Mouse (Mus musculus) layer of hippocampus, postnatal 36 days (tissue): ENCODE results near the gene Col11a2. TPM values are rescaled to one million over a fixed set of nuclear protein-coding genes. Genes with fewer than 3 reads are reported as not detected.

Experiments
- DNase-seq, 2 experiments: peaks; one replicate each; pipeline ENCODE4 v3.0.0; 2022
- total RNA-seq, 2 experiments: library from RNA; stranded (reverse); gene quantifications; 2 replicates each; pipeline ENCODE4 v1.2.3; 2021

Col11a2 gene
- total RNA-seq, 2 experiments from 2014 or later = 20.3 to 21.8 TPM

DNA sequence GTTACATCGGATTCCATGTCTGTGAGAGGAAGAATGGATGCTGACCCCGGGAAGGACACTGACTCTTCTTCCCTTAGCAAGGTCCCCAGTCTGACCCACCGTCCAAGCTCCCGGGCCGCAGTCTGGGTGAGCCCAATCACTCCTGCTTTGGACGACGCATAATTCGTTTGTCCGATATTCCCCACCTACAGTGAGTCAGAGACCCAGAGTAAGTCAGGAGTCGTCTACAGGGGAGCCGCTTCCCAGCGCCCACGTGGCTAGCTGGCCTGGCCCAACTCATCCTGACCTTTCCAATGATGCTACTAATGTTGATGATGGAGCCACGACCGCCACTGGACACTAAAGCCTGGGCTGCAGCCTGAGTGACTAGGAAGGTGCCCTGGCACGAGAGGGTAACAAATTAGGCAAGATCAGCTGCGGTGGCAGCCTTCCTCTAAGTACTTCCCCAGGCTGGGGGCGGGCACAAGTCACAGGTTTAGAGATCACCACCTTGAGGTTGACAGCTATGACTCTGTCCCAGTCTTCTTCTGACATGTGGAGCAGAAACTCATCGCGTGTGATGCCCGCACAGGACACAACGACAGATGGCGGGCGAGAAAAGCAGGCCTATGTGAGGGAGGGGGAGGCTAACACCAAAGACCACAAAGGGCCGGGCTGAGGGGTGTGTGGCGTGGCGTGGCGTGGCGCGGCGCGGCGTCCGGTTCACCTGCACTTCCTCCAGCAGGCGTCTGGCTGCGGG lies 12.2 kb upstream of the Col11a2 start:
- no peak for DNase-seq

DNA sequence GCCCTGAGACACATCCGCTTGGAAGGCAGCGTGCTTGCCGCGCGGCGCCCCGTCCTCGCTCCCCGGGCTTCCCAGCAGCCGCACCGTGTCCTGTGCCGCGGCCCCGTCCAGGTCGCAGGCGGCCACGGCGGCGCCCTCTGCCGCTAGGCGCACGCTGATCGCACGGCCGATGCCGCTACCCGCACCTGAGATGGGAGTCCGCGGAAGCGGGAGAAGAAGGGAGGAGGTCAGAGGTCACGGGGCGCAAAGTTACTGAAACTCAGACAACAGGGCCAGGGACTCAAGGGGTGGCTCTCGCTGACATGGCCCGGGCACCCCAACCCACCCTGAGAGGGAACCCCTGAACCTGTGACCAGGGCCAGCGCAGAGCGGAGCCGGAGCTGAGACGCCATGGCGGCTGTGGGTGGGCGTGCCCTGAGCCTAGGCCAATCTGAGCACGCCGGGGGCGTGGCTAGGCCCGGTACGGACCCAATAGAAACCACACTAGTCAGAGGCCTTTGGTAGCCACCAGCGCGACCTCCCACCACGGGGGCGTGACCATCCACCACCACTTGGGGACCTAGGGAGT lies 11.5 kb upstream of the Col11a2 start, which contains the start of gene H2-Ke6:
TSS of gene H2-Ke6 (minus strand) at position 405 of the 568 bp plus-strand sequence.
- DNase-seq = peak; percentile 92

DNA sequence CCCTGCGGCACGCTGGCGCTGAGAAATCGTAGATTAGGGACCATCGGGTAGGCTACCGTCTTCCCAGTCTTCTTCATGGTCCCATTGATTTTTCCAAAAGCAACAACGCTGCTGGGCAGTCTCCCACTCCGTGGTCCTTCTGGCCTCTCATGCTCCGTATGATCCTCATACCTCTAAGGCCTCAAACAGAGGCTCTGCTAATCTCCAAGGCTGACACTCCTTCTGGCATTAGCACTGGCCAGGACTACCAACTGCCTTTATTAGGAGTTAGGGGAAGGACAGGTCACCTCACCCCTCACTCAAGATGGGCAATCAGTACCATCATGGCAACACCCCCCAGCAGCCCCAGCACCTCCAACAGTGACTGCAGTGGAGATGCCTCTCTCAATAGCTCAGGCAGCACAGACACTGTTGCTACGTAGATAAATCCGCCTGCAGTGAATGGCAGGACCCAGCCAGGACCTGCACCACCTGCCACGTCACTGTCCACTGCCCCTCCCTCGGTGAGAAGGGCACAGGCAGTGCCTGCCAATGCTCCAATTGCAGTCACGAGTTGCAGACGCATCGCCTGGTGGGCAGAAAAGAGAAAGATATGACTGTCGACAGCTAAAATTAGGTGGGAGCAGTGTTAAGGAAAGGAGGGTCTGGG lies 10.6 kb upstream of the Col11a2 start:
- no peak for DNase-seq

DNA sequence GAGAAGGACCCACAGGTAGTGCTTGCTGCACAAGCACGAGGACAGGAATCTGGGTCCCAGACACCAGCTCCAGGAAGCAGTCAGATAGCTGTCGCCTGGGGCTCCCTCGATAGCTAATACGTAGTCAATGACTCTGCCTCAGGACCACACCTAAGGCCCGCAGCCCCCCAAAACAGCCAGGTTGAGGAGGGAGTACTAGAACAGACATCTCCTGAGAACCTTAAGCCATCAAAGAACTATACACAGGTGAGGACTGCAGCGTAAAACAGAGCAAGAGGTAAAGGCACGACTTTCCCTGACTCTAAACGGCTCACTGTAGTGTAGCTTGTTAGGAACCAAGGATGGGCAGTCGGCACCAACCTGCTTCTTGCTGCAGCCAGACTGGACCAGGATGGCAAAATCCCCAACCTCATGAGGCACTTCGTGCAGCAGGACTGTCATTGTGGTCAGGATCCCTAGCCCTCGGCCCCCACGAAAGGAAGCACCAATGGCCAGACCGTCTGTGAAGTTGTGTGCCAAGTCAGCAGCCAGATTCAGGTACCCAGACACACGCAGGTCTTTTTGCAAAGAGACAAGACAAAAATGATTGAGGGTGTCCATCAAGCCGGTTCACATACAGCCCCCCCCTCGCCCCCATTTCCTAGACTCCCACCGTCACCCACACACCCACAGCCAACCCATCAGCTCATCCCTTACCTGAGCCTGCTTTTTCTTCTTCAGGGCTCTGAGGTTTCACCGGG lies 9.9 kb upstream of the Col11a2 start:
- no peak for DNase-seq

DNA sequence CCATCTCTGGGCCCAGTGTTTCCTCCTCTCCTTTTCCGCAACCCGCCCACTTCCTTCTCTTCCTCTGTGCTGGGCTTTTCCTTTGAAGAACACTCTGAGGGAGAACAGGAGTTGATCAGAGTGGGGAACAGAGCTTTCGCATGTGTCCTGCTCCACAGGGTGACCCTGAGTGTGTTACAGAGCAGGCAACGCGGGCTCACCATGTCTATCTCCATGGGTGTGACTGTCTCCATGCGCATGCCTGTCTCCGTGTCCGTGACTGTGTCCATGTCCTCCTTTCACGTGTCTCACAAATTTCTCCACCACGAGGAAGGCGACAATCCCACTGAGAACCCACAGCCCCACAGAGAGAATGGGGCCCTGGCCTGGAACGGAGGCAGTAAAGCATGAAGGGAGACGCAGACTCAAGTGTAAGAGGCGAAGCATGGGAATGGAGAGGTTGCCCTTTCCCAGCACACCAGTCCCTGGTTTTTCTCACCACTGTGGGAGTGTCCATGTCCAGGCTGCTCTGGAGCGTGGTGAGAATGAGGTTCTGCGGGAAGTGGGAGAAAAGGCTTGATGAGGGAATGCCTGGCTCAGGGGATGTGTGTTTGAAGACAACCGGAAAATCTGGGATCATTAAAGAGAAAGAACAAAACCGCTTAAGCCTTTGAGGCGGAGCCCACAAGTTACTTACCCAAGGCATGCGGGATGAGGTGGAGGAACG lies 9.2 kb upstream of the Col11a2 start:
- no peak for DNase-seq

DNA sequence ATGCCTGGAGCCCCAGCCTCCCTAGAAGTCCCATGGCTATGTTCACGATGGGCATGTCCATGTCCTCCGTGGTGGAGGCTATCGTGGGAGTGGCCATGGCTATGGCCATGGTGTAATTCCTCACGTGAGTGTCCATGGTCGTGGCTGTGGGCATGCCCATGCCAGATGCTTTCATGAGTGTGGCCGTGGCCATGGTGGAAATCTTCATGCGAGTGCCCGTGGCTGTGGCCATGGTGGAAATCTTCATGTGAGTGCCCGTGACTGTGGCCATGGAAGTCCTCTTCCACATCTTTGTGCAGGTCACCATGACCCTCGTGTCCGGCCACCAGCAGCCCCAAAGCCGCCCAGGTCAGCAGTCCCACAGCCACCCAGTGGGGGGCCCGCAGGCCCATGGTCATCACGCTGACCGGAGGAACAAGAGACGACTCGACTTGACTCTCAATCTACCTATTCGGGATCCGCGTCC lies 8.3 kb upstream of the Col11a2 start:
- no peak for DNase-seq

DNA sequence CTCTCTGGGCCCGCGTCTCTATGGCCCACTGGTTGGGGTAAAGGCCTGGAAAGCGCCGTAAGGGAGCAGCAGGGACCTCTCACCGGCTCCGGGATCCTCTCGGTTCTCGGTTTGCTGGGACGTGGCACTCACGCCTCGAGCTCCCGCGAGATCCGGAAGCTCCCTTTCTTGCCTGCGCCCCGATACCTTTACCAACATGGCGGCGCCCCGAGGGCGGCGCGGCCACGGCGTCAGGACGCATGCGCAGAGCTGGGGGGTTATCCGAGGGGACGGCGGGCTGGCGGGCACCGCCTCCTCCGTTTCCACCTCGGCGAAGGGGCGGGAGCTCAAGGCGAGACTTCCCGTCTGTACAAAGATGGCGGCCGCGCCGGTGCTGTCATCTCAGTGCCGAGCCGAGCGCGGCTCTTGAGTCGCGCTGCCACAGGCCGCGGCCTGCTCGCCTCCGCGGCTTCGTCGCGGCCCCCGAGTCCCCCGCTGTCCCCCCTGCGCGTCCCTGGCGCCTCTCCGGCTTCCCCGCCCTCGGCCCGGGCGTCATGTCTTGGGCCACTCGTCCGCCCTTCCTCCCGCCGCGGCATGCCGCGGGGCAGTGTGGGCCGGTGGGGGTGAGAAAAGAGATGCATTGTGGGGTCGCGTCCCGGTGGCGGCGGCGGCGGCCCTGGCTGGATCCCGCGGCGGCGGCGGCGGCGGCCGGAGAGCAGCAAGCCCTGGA lies 7.6 kb upstream of the Col11a2 start, which contains the start of the genes Slc39a7 and Rxrb:
TSS of gene Slc39a7 (minus strand) at position 218 of the 709 bp plus-strand sequence.
TSS of gene Rxrb (plus strand) at position 348 of the 709 bp plus-strand sequence.
- peak; percentile 98 to 99 for DNase-seq

DNA sequence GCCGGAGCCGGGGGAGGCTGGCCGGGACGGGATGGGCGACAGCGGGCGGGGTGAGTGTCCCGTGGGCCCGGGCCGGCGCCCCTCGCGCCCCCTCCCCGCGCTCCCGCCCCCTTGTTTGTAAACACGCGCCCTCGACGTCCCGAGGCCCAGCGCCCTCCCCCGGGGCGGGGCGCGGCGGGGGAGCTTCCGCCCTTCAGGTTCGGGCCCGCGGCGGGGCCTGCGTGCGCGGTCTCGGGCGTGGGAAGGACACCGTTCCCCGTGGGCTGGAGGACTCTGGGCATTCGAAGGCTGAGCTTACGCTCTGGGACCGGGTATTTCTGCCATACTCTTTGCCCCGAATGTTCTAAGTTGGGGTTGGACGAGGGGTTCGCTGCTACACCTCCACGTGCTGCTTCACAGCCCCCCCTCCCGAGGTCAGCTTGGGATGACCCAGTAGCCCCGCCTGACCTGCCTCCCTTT lies 7.0 kb upstream of the Col11a2 start:
- DNase-seq = peak in 1 of 2 experiments; percentile 74

DNA sequence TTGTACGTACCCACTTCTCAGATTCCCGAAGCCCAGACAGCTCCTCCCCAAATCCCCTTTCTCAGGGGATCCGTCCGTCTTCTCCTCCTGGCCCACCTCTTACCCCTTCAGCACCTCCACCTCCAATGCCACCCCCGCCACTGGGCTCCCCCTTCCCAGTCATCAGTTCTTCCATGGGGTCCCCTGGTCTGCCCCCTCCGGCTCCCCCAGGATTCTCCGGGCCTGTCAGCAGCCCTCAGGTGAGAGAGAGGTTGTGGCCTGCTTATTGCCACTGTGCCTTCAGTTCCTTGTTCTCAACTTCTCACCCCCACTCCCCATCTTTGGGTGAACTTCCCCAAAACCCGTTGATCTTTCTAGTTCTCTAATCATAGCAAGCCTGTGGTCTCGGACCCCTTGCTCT lies 6.4 kb upstream of the Col11a2 start:
- no peak for DNase-seq

DNA sequence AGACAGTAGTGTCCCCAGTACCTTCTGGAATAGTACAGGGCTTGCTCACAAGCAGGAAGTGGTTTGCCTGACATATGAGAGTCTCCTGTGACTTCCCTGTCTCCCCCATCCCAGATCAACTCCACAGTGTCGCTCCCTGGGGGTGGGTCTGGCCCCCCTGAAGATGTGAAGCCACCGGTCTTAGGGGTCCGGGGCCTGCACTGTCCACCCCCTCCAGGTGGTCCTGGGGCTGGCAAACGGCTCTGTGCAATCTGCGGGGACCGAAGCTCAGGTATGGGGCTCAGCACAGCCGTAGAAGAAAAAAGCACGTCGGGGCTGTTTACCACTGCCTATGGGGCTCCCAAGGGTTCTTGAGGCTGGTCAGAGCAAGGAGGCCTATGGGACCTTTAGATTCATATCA lies 5.8 kb upstream of the Col11a2 start:
- DNase-seq = no peak

DNA sequence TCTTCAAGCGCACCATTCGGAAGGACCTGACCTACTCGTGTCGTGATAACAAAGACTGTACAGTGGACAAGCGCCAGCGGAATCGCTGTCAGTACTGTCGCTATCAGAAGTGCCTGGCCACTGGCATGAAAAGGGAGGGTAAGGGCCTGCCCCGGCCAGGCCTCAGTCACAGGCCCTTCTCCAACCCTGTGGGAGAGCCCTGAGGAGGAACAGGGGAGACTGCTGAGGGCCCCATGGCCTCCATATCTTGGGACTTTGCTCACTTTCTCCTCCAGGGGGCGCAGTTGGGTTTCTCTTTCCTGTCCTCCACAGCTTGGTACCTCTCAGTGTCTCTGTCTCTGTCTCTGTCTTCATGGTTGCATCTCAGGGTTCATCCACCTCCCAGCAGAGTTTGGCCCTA lies 5.2 kb upstream of the Col11a2 start:
- no peak for DNase-seq

DNA sequence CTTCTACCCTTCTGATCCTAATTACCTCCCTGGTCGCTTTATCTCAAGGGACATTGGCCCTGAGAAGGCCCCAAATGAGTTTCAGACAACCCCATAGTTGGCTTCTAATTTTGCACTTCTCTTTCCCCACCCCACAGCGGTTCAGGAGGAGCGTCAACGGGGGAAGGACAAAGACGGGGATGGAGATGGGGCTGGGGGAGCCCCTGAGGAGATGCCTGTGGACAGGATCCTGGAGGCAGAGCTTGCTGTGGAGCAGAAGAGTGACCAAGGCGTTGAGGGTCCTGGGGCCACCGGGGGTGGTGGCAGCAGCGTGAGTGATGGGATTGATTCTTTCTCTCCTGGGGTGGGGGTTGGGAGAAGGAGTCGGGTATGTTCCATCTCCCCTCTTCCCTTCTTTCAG lies 3.7 kb upstream of the Col11a2 start:
- no peak for DNase-seq

DNA sequence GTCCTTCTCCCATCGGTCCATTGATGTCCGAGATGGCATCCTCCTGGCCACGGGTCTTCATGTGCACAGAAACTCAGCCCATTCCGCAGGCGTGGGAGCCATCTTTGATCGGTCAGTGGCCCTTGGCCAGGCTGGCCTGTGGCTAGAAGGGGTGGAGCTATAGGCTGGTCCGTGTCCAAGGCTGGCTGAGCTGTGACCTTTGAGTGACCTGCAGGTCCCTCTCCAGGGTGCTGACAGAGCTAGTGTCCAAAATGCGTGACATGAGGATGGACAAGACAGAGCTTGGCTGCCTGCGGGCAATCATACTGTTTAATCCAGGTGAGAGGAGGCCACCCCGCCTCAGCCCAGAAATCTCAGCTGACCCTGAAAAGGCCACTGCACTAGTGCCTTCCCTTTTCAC lies 2.6 kb upstream of the Col11a2 start:
- no peak for DNase-seq

DNA sequence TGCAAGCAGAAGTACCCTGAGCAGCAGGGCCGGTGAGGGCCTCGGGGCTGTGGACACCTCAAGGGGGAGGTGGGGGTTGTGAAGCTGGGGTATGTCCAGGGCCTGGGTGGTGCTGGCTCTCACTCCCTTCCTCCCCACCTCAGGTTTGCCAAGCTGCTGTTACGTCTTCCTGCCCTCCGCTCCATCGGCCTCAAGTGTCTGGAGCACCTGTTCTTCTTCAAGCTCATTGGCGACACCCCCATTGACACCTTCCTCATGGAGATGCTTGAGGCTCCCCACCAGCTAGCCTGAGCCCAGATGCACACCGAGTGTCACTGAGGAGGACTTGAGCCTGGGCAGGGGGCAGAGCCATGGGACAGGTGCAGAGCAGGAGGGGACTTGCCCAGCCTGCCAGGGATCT lies 2.0 kb upstream of the Col11a2 start:
- DNase-seq = no peak

DNA sequence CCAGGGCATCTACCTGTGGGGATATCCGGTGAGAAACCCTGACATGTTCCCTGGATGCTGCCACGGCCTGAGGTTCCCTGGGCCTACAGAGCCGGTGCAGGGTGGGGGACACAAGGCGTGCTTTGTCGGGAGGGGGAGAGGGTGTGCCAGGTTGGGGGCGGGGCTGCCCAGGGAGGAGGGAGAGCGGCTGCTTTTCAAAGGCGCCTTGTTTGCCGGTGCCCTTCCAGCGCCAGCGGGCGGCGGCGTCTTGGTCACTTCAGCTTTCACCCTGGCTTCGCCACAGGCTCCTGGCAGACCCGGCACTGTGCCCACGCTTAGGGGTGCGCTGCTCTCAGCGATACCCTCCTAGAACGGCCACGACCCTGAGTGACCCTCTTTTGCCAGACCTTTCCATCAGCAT lies 797 bp upstream of the Col11a2 start:
- DNase-seq = peak in 1 of 2 experiments; percentile 78

DNA sequence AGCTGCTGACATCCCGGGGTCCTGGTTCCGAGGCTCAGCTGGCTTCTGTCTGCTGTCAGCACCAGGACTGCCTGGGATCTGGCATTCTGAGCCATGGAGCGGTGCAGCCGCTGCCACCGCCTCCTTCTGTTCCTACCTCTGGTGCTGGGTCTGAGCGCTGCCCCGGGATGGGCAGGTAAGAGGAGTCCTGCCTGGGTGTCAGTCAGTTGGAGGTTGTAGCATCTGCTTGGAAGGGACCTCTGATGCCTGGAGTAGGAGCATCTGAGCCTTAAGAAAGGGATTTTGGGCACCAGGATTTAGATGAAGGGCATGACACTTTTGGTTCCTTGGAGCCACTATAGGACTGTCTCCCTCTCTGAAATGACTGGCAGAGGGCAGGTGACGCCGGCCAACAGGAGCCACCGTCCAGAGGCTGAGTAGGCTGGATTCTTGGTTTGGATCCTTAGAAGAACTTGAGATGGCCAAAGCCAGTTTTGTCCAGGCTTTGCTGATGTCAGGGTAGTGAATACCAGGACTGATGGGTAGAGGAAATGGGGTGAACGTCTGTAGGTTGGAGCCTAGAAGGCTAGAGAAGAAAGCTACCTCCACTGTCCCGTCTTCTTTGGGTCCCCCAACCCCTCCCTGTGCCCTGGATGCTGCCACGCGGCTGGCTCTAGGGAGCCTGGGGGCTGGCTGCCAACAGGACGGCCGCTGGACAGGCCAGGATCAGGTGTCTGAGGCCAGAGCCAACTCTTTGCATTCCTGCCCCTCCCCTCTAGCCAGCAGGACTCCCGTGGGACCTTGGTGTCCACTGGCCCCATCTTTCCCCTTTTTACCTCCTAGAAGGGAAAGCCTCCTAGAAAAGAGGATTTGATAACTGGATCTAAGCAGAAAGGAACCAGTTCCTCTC lies 569 bp downstream of the Col11a2 start:
- DNase-seq = no peak

DNA sequence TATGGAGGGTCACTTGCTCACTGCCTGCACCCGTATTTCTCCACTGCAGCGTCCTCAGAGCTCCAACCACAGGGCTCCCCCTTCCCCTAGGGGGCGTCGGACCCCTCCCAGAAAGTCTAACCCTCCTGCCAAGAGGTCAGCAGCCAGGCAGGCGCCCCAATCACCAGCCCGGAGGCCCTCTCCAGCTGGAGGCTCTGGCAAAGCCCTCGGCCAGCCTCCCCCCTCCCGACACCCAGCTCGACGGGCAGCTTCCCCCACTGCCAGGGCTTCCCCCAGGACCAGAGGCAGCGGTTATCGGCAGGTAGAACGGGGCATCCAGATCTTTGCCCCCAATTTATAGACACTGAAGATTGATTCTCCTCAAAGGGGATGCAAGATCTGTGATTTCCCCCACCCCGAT lies 6.7 kb downstream of the Col11a2 start:
- no peak for DNase-seq

DNA sequence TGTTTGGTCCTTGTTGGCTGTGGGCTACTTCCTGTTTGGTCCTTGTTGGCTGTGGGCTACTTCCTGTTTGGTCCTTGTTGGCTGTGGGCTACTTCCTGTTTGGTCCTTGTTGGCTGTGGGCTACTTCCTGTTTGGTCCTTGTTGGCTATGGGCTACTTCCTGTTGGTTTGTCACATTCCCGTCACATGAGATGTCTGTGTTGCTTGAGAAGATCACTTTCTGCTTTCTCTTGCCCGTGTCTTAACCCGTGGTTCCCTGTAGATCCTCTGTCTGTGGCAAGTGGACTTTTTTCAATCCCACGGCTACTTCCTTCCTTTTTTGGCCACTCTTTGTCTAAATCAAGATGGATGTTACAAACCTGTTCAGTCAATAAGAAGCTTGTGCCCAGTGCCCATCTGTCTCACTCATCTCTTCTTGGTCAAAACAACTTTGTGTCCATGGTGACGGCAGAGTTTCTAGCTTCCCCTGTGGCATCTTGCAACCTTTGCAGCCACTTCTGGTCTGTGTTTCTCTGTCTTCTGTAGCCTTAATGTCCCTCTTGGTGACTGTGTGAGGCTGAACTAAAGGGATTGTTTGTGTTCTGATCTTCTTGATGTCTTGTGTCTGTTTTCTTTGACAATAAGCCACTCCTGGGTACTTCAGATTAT lies 8.3 kb downstream of the Col11a2 start:
- no peak for DNase-seq

DNA sequence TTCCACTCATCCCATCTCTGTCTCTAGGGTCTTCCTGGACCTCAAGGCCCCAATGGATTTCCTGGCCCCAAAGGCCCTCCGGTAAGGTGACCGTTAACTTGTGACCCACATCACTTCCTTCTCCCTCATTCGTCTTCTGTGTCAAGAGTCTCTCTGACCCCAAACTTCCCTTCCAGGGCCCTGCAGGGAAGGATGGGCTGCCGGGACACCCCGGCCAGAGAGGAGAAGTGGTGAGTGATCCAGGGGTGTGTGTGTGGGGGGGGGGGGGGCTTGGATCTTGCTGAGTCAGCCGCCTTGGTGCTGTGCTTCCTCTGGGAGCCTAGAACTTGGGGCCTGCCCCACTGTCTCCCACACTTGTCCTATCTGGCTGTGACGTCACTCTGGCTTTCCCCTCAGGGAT lies 18.0 kb downstream of the Col11a2 start:
- DNase-seq = no peak

DNA sequence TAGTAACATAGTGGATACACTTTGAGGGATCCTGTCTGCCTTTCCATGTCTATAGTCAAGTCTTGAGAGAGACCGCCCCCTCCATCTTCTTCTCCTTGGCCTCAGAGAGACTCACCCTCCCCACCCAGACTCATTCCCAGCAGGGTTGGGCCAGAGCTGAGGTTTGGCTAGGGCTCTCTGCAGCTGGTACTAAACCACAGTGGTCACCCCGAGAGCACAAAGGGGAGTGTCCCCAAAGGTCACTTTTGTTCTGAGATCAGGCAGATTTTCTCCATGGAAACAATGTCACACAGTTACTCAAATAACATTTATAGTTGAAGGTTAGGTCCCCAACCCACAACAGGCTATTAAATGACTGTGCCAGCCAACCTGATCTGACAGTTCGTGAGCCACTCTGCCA lies 29.6 kb downstream of the Col11a2 start:
- DNase-seq = no peak
